Mouse (Mus musculus) right cerebral cortex, postnatal 36 days (tissue): ENCODE data around the gene Maml1.
"Not testable (repeated sequence)": the region's sequence is repeated elsewhere in the genome, so short reads cannot be mapped to it uniquely, and the experiment has no call there.

ENCODE experiments used
- DNase-seq, 2 experiments: peaks; one replicate each; pipeline ENCODE4 v3.0.0; 2022; ENCODE audit warnings: low spot score in 2 of 2, mixed read lengths in 1 of 2

Maml1 gene

DNA sequence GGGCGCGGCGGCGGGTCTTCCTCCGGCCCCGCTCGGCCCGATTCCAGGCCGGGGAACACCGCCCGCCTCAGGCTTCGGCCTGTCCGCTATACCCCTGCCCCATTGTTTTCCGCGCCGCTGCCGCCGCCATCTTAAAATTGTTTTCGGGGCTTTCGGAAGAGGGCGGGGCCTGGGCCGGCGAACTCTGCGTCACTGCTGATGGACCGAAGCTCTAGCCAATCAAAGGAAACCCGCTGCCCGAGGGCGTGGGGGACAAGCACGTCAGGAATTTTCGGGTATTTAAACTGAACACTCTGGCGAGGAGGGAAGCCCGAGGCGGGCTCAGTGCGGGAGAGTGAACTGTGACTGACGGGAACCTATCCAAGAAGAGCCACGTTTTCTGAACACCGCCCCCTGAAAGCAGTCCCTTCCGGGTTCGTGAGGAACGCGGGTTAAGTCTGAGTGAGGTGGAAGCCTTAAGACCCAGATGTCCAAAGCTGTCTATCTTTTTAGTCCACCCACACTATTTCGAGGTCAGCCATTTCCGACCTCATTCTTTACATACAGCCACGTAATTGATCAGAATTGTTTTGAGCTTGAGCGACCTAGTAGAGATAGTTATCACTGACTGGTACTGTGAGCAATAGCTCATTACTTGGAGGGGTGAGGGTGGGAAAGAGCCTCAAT is at the start of gene Maml1:
Maml1 (minus strand) TSS at position 122 of the 666 bp plus-strand sequence.
- peak; percentile 97 to 98 for DNase-seq

DNA sequence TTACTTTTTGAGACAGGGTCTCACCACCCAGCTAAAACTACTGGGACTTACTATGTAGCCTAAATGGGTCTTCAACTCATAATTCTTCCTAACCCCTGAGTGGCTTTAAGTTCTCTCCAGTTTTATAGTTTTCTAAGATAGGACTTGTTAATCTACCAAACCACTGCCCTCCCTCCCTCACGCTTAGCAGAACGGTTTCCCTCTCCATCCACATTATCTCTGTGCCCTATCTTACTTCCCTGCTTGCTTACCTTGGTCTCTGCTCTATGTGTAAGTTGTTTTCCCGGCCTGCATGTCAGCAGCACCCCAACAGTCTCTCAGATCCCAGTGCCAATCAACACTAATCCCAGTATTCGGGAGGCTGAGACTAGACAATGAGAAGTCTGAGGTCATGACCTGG is 44.8 kb upstream of the Maml1 start:
- no peak for DNase-seq

DNA sequence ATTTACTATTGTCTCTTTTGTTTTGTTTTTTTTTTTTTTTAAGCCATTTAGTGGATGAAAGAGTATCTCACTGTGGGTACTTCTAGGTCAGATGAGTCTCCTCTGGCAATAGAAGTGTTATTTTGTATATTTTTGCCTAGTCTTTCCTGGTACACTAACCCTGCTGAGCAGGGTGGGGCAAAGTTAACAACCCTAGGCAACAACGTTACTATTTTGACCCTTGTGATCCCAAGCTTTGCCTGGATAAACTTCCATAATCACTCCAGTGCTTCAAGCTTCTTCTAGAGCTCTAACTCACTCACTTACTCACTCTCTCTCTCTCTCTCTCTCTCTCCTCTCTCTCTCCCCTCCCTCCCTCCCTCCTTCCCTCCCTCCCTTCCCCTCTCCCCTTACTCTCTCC is 44.0 kb upstream of the Maml1 start:
- no peak for DNase-seq

DNA sequence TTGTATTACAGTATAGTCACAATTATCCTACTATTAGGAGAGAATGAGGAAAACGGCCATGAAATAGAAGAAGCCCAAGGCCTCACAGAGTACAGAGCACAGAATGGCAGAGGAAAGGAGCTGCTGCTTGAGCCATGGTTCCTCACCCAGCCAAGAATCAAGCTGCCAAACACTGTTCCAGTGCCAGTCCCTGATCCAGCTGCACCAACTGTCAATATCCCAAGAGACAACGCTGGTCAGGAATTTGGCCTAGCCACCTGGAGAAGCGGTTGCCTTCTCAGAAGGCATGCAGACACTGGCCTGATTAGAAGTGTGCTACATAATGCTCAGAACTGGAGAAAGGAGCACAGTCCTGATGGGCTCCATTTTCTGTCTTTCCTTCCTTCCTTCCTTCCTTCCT is 41.1 kb upstream of the Maml1 start:
- DNase-seq = no peak

DNA sequence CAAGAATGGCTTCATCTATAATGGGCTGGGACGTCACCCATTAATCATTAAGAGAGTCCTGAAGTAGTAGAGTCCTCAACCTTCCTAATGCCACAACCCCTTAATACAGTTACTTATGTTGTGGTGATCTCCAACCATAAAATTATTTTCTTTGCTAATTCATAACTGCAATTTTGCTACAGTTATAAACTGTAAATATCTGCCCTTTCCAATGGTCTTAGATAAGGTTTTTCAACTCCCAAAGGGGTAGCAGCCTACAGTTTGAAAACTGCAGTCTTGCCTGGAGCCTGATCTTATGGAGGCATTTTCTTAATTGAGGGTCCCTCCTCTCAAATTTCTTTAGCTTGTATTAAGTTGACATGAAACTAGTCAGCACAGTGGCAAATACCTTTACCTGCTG is 37.3 kb upstream of the Maml1 start:
- no peak for DNase-seq

DNA sequence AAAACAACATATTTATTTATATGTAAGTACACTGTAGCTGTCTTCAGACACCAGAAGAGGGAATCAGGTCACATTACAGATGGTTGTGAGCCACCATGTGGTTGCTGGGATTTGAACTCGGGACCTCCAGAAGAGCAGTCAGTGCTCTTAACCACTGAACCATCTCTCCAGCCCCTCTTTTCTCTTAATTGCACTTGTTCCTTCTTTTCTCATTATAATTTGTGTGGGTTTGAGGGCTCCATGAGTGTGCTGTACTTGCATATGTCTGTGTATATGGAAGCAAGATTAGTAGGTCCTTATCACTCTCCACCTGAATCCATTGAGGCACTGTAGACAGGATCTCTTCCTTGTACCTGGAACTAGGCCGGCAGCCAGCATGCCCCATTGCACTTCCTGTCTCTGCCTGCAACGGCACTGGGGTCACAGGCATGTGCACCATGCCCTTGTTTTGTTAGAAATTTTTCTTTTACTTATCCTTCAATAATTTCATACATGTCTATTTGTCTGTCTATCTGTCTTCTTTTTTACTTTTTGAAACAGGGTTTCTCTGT is 36.0 kb upstream of the Maml1 start:
- no peak for DNase-seq

DNA sequence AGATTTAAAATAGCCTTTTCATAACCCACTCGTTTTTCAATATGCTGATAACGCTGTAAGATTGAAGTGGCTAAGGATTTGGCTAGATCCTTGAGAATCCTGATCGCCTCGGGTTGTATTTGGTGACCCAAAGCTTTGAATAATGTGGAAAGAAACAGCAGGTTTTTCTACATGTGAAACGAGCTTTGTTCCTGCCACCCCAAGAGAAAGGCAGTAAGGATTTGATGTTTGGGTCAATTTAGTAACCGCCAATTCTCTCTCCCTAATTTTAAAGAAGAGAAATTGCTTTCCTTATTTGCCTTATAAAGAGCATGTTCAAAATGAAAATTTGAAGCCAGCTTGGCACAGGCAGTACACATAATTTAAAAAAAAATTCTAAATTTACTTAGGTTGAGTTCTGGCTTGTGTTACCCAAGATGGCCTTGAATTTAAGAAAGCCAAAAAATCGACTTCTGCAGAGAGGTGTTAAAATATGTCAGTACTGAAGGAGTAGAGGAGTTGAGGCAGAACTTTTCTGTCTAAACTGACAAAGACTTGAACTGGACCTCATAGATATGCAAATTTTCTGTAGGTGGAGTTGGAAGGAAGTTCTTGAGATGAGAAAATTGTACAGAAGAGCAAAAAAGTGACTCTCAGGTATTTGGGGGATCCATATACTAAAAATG is 34.3 kb upstream of the Maml1 start:
- DNase-seq = no peak

DNA sequence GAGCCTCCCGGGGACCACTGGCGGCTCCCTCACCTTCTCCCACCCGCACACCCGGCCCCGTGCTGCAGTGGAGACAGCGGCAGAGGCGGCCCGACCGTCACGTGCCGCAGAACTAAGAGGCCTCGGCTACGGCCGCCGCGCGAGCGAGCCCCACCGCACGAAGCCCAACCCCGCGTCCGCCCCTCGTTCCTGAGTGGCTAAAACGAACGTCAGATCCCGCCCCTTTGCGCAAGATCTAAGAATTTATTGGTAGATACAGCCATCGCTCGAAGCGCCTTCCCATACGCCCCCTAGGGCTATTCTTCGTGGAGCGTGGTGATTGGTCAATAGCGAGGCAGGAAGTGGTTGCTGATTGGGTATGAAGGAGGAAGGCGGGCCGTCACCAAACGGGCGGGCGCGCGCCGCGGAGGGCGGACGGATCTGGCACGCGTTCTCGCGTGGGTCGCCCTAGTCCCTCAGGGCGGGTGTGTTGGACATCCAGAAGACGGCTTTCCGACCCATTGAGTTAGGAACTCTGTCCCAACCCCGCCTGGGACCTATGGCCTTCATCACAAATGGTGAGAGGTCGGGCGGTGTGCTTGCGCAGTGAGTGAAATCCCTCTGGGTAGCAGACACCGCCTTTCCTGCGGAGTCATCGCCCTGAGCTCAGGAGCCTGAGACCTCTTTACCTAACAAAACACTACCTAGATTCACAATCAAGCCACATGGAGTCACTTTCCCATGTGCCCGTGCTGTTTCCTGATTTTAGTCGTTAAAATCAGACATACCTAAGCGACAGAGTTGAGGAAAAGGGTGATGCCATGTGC is 33.6 kb upstream of the Maml1 start, which contains the start of gene Canx:
Canx (minus strand) TSS at position 178 of the 806 bp plus-strand sequence.
- DNase-seq = peak; percentile 98 to 99

DNA sequence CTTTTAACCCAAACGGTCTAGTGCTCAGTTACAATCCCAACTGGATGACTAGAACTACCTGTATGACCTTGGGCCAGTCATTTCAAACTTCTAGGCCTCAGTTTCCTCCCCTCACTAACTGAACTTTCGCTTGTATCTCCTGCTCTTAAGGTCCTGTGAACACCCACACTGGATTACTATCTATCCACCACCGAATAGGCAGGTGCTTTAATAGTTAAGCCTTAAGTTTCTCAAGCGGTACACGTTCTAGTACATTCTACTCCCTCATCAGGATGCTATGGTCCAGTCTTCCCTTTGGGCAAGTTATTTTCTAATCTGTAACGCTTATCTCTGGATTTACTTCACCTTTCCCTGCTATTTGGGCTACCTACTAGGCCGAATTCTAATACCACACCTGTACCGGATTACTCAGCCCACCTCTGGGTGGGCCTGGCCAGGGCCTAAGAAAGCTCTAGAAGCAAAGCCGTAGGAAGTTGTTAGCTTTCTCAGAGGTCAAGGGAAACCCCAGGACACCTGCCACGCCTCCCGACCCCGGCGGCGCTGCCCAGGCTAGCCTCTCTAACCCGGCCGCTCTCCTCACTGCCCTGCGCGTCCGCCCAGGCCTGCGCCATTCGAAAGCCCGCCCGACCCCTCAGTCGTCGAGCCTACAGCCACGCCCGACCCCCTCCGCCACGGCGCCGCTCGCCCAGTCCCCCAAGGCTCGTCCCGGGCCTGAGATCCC is 32.8 kb upstream of the Maml1 start:
- no peak for DNase-seq

DNA sequence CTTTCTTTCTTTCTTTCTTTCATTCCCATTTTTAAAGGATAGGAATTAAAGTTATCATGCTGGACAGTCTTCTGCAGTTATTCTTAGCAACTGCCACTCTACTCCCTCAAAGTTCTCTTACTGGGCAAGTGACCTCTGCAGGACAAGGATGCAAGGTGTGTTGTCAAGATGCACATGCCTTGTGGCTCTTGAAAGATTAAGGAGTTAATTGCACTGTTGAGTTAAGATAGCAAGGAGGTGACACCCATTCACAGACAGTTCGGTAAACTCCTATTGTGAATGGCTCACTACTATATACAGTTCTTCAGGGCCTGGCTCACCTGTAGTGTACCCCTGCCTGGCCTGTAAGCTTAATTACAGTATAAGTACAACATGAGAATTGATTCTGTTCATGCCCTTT is 31.7 kb upstream of the Maml1 start:
- no peak for DNase-seq

DNA sequence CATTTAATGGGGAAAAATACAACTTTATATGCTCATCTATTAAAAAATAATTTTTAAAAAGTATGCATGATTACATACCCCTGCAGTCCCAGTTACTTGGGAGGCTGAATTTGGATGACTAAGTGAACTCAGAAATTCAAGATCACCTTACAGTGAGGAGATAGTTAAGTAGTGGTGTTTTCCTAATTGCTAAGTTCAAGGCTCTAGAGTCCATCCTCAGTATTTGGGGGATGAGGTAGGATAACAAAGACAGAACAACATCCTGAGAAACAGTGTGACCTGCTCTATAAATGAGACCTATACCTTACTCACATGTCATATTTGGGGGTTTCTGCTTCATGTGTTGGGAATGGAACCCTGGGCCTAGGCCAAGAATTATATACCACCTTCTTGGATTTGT is 30.2 kb upstream of the Maml1 start:
- DNase-seq = no peak

DNA sequence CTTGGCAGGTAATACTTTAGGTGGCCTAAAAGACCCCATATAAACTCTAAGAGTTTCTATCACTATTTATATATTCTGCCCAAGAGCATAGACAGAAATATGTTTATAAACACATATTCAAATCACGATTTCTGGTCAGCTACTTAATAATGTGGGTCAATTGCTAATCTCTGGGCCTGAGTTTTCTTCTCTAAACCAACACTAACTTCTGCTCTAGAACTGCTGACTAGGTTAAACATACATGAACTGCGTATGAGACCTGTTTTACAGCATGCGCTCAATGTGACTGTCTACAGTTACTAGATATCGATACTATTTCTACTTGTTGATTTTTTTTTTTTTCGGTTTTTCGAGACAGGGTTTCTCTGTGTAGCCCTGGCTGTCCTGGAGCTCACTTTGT is 29.1 kb upstream of the Maml1 start:
- no peak for DNase-seq

DNA sequence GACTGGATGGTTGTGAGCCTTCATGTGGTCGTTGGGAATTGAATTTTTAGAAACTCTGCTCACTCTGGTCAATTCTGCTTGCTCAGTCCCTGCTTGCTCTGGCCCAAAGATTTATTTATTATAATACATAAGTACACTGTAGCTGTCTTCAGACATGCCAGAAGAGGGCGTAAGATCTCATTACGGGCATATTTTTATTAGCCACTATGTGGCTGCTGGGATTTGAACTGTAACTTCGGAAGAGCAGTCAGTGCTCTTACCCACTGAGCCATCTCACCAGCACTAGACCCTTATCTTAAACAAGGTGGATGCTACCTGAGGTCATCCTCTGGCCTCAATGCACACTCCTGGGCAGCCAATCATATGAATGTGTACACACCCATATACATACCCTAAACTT is 27.2 kb upstream of the Maml1 start:
- not testable (repeated sequence) for DNase-seq

DNA sequence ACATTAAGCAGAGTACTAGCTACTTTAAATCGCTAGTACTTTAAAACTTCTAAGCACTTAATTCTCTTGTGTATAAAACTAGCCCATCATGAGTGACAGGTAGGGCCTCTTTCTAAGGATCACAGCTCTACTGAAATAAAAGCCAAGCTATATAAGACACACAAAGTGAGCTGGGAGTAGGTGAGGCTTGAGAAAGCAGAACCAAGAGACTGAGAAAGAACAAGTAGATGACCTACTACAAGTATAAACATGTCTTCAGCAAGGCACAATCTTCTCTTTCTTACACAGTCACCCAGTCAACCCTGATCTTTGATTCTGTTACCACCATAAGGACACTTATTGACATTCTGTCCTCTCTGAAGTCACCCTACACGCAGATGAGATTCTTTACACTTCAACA is 20.7 kb upstream of the Maml1 start:
- no peak for DNase-seq

DNA sequence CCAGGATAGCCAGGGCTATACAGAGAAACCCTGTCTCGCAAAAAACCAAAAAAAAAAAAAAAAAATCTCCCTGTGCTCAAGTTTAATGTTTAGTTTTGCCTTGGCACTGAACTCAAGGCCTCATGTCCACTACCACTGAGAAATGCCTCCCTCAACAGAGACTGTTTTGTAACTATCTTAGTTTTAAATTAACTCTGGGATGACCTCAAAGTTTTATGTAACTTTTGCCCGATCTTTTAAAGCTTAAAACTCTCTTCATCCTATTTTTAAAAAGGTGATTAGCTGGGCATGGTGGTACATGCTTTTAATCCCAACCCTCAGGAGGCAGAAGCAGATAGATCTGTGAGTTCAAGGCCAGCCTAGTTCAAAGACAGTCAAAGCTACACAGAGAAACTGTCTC is 11.3 kb upstream of the Maml1 start:
- no peak for DNase-seq

DNA sequence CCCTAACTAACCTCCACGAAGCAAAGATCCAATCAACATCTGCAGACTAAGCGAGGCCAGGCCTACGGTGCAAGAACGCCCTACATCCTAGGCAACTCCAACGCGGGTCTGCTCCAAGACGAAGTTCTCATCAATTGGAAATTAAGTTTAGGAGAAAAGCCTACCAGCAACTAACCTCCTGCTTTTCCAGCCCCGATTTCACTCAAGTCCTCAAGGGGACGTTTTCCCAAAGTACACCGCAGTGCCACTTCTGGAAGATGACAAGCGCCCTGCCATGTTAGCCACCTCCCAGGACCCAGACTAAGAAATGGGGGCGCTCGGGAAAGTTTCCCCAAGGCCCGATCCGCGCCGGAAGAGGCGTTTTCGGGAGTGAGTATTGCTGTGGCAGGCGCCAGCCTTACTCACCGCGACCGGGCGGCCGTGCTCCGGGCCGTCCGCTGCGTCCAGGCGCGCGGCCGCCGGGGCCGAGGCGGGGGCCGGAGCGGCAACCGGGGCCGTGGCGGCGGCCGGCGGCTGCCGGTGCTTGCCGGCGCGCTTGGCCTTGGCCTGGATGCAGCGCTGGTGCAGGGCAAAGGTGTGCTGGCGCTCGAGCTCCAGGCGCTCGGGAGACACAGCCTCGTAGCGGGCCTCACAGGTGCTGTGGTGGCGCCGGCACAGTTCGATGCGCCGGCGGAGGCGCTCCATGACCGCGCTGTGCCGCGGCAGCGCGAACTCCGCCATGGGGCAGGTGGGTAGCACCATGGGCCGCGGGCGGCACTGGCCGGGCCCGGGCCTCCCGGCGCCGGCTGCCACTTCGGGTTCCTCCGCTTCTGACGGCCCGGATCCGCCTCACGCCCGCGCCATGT is 568 bp downstream of the Maml1 start:
- DNase-seq = peak in 1 of 2 experiments; percentile 22

DNA sequence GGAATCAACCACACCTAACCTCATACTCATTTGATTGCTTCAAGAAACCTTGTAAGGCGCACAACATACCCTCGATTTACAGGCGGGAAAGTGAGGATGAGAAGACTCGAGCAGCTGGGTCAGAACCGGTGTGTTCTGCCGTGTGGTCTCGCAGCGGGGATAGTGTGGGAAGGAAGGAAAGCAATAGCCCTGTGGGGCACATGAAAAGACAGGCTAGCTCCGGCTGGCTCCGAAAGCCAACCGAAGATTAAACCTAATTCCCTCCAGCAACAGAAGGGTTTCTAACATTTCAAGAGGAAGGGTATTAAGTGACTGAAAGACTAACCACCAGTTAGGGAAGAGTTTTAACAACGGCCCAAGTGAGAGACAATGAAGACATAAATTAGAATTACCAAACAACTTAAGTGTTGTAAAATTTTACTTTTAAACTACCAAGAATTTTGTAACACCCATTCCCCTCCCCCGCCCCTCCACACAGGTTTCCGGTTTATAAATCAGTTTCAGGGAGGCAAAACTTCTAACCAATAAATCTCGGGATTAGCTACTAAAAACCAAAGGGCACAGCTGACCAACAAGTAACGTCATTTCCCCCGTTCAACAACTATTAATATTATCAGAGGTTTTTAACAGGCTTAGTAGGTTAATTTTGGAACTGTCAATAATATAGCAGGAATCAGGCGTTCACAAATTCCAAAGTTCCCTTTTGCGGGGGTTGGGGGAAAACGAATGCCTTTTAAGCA is 1.5 kb downstream of the Maml1 start:
- no peak for DNase-seq

DNA sequence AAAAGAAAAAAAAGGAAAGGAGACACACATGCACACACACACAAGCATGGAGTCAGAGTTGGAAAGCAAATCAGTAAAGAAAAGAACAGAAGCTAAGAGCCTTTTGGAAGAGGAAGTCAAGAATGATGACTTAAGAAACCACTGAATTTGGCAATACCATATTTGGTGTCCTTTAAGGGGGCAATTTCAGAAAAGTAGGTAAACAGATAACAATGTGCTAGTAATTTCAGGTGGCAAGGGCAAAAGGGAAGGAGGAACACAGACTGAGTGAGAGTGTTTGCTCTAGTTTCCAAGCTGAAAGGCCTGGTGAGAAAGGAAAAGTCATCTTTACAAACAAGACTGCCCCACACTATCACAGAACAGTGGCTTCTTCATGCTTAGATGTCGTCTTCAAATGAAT is 5.7 kb downstream of the Maml1 start:
- DNase-seq = no peak

DNA sequence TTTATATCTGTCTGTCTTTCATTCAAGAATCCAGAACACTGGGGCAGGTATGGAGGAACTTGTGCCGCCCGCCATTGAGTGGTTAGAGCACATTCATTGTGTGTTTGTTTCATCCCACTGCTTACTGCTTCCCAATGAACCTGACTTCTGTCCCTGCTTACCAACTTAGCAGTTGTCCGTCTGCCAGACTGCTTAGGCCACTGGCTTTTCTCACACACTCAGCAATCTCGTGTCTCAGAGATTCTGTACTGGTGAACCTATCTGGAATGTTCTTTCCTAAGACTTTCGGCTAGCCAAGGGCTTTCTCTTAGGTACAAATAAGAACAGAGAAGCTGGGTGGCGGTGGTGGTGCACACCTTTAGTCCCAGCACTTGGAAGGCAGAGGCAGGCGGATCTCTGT is 6.4 kb downstream of the Maml1 start:
- DNase-seq = no peak

DNA sequence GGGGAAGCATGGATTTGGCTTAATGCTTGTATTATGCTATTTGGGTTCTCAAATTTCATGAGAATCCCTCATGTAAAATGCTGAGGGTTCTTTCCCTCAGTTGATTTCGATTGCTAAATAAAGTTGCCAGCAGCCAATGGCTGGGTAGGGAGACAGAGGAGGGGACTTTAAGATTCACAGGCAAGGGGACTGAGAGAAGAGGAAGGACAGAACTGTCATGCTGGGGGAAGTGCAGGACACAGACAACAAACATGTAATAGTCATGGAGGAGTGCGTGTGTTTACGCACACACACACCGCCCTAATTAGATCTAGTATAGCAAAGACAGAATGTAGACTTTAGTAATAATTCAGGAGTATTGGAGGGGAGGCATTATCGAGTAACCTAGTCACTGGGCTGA is 6.8 kb downstream of the Maml1 start:
- no peak for DNase-seq
